Mouse (Mus musculus): ENCODE results near the gene Hilpda. TPM values are rescaled to one million over a fixed set of nuclear protein-coding genes. Genes with fewer than 3 reads are reported as not detected.

Hilpda gene
- polyA plus RNA-seq (2016; fragmentation: Nextera tagmentation; extraction: Ambion mirVana) = 31.0 and 34.0 TPM in 2 replicates

GRCm38 (mm10) chr6:29272312-29273072, at the start of gene Hilpda:
Gene Hilpda, plus strand, starts transcription at chr6:29272488.
- Histone ChIP-seq H3K4me3 (peak within 1 kb of the TSS; percentile 77), H3K4me1 (peaks cover 40% of the 10 kb centered on the region), H3K9me3 (replicated peaks) (no peaks in the 10 kb centered on the region), H3K27me3 (ENCODE audit: low read depth, poor library complexity, severe bottlenecking) (peaks cover 17% of the 10 kb centered on the region), H3K36me3 (peaks cover 19% of the 10 kb centered on the region), H3K27ac (replicated peaks) (peak within 1 kb of the TSS; percentile 90)
- peak; percentile 94 for DNase-seq (ENCODE audit: low spot score)
- under 1% methylated on average over 46 of the region's 46 CpGs for WGBS

- H3K36me3 ChIP-seq = no peaks in the 10 kb centered on the region
- no peaks in the 10 kb centered on the region for H3K4me1 ChIP-seq
- DNase-seq (ENCODE audit: low spot score) = no peak
- H3K27ac ChIP-seq (replicated peaks) = no peak overlapping the region
- WGBS = 88% methylated on average over 6 of the region's 6 CpGs
- H3K27me3 ChIP-seq (ENCODE audit: low read depth, poor library complexity, severe bottlenecking) = no peaks in the 10 kb centered on the region; the same call in 1 of the 2 replicates
- no peaks in the 10 kb centered on the region for H3K9me3 ChIP-seq (replicated peaks)
- no peak overlapping the region for H3K4me3 ChIP-seq
These were observed 42.9 kb upstream of the Hilpda start for GRCm38 (mm10) chr6:29229265-29229913.

- WGBS = 74% methylated on average over 6 of the region's 6 CpGs
- no peaks in the 10 kb centered on the region for H3K9me3 ChIP-seq (replicated peaks)
- DNase-seq (ENCODE audit: low spot score) = no peak
- H3K4me1 ChIP-seq = no peaks in the 10 kb centered on the region
- no peaks in the 10 kb centered on the region for H3K36me3 ChIP-seq
- H3K27ac ChIP-seq (replicated peaks) = no peak overlapping the region
- no peak overlapping the region for H3K4me3 ChIP-seq
- no peaks in the 10 kb centered on the region; the same call in 1 of the 2 replicates for H3K27me3 ChIP-seq (ENCODE audit: low read depth, poor library complexity, severe bottlenecking)
These were observed 41.9 kb upstream of the Hilpda start for GRCm38 (mm10) chr6:29230386-29230785.

- Histone ChIP-seq H3K4me1 (no peaks in the 10 kb centered on the region), H3K4me3 (no peak overlapping the region), H3K27me3 (ENCODE audit: low read depth, poor library complexity, severe bottlenecking) (no peaks in the 10 kb centered on the region; the same call in 1 of the 2 replicates), H3K36me3 (no peaks in the 10 kb centered on the region), H3K27ac (replicated peaks) (no peak overlapping the region), H3K9me3 (replicated peaks) (no peaks in the 10 kb centered on the region)
- DNase-seq (ENCODE audit: low spot score) = no peak
- WGBS = 79% methylated on average over 3 of the region's 3 CpGs
These were observed 40.5 kb upstream of the Hilpda start for GRCm38 (mm10) chr6:29231799-29232198.

- no peaks in the 10 kb centered on the region for H3K36me3 ChIP-seq
- H3K27ac ChIP-seq (replicated peaks) = no peak overlapping the region
- H3K4me3 ChIP-seq = no peak overlapping the region
- H3K27me3 ChIP-seq (ENCODE audit: low read depth, poor library complexity, severe bottlenecking) = no peaks in the 10 kb centered on the region; the same call in 1 of the 2 replicates
- no peak for DNase-seq (ENCODE audit: low spot score)
- no peaks in the 10 kb centered on the region for H3K4me1 ChIP-seq
- WGBS = 82% methylated on average over 6 of the region's 6 CpGs
- H3K9me3 ChIP-seq (replicated peaks) = no peaks in the 10 kb centered on the region
These were observed 40.0 kb upstream of the Hilpda start for GRCm38 (mm10) chr6:29232321-29232720.

- H3K27me3 ChIP-seq (ENCODE audit: low read depth, poor library complexity, severe bottlenecking) = no peaks in the 10 kb centered on the region; the same call in 1 of the 2 replicates
- WGBS = 70% methylated on average over 3 of the region's 3 CpGs
- H3K9me3 ChIP-seq (replicated peaks) = no peaks in the 10 kb centered on the region
- H3K4me1 ChIP-seq = no peaks in the 10 kb centered on the region
- no peak overlapping the region for H3K4me3 ChIP-seq
- no peak for DNase-seq (ENCODE audit: low spot score)
- H3K27ac ChIP-seq (replicated peaks) = no peak overlapping the region
- no peaks in the 10 kb centered on the region for H3K36me3 ChIP-seq
These were observed 38.6 kb upstream of the Hilpda start for GRCm38 (mm10) chr6:29233710-29234109.

- no peak overlapping the region for H3K4me3 ChIP-seq
- no peaks in the 10 kb centered on the region for H3K4me1 ChIP-seq
- no peak for DNase-seq (ENCODE audit: low spot score)
- WGBS = 52% methylated on average over 8 of the region's 8 CpGs
- no peaks in the 10 kb centered on the region for H3K36me3 ChIP-seq
- H3K27ac ChIP-seq (replicated peaks) = no peak overlapping the region
- H3K27me3 ChIP-seq (ENCODE audit: low read depth, poor library complexity, severe bottlenecking) = no peaks in the 10 kb centered on the region; the same call in 1 of the 2 replicates
- H3K9me3 ChIP-seq (replicated peaks) = no peaks in the 10 kb centered on the region
These were observed 38.0 kb upstream of the Hilpda start for GRCm38 (mm10) chr6:29234272-29234671.

- Histone ChIP-seq H3K9me3 (replicated peaks) (no peaks in the 10 kb centered on the region), H3K4me1 (no peaks in the 10 kb centered on the region; the same call in 1 of the 2 replicates), H3K27ac (replicated peaks) (no peak overlapping the region), H3K27me3 (ENCODE audit: low read depth, poor library complexity, severe bottlenecking) (no peaks in the 10 kb centered on the region; the same call in 1 of the 2 replicates), H3K4me3 (no peak overlapping the region), H3K36me3 (no peaks in the 10 kb centered on the region)
- 44% methylated on average over 2 of the region's 2 CpGs for WGBS
- DNase-seq (ENCODE audit: low spot score) = peak; percentile 43
These were observed 31.5 kb upstream of the Hilpda start for GRCm38 (mm10) chr6:29240806-29241205.

- DNase-seq (ENCODE audit: low spot score) = no peak
- Histone ChIP-seq H3K4me1 (peaks cover 6% of the 10 kb centered on the region; the same call in 1 of the 2 replicates), H3K4me3 (no peak overlapping the region), H3K27me3 (ENCODE audit: low read depth, poor library complexity, severe bottlenecking) (no peaks in the 10 kb centered on the region; the same call in 1 of the 2 replicates), H3K27ac (replicated peaks) (no peak overlapping the region), H3K36me3 (no peaks in the 10 kb centered on the region), H3K9me3 (replicated peaks) (no peaks in the 10 kb centered on the region)
- WGBS = 53% methylated on average over 2 of the region's 2 CpGs
These were observed 30.6 kb upstream of the Hilpda start for GRCm38 (mm10) chr6:29241697-29242096.

GRCm38 (mm10) chr6:29242265-29242664, 30.0 kb upstream of the Hilpda start:
- DNase-seq (ENCODE audit: low spot score) = no peak
- Histone ChIP-seq H3K27ac (replicated peaks) (no peak overlapping the region), H3K4me1 (peaks cover 8% of the 10 kb centered on the region; the same call in 1 of the 2 replicates), H3K27me3 (ENCODE audit: low read depth, poor library complexity, severe bottlenecking) (no peaks in the 10 kb centered on the region; the same call in 1 of the 2 replicates), H3K9me3 (replicated peaks) (no peaks in the 10 kb centered on the region), H3K36me3 (no peaks in the 10 kb centered on the region), H3K4me3 (no peak overlapping the region)
- WGBS = 61% methylated on average over 1 of the region's 1 CpGs

GRCm38 (mm10) chr6:29245272-29246120, 26.8 kb upstream of the Hilpda start:
- Histone ChIP-seq H3K27ac (replicated peaks) (no peak overlapping the region), H3K4me3 (no peak overlapping the region), H3K9me3 (replicated peaks) (no peaks in the 10 kb centered on the region), H3K36me3 (no peaks in the 10 kb centered on the region), H3K27me3 (ENCODE audit: low read depth, poor library complexity, severe bottlenecking) (no peaks in the 10 kb centered on the region; the same call in 1 of the 2 replicates), H3K4me1 (peaks cover 8% of the 10 kb centered on the region; the same call in 1 of the 2 replicates)
- DNase-seq (ENCODE audit: low spot score) = no peak
- WGBS = 78% methylated on average over 14 of the region's 14 CpGs

- Histone ChIP-seq H3K27me3 (ENCODE audit: low read depth, poor library complexity, severe bottlenecking) (no peaks in the 10 kb centered on the region; the same call in 1 of the 2 replicates), H3K4me3 (no peak overlapping the region), H3K9me3 (replicated peaks) (no peaks in the 10 kb centered on the region), H3K27ac (replicated peaks) (no peak overlapping the region), H3K4me1 (peaks cover 8% of the 10 kb centered on the region; the same call in 1 of the 2 replicates), H3K36me3 (no peaks in the 10 kb centered on the region)
- DNase-seq (ENCODE audit: low spot score) = no peak
- 88% methylated on average over 3 of the region's 3 CpGs for WGBS
These were observed 26.1 kb upstream of the Hilpda start for GRCm38 (mm10) chr6:29246183-29246582.

Data from midbrain, embryonic 10.5 days (tissue).